Mouse (Mus musculus) layer of hippocampus, adult 11-12 months (tissue): ENCODE measurements around the gene Gm45753.
"Not testable (repeated sequence)": the region's sequence is repeated elsewhere in the genome, so short reads cannot be mapped to it uniquely, and the experiment has no call there.

ENCODE experiments used
- DNase-seq: peaks from one replicate; pipeline ENCODE4 v3.0.0; 2022; ENCODE audit warnings: low spot score

The Gm45753 gene

GRCm38 (mm10) chr8:45308366-45308765, at the start of gene Gm45753:
Gene Gm45753, minus strand, starts transcription at chr8:45308466.
- DNase-seq: no peak

GRCm38 (mm10) chr8:45355809-45356208, 47.5 kb upstream of the Gm45753 start:
- no peak for DNase-seq

GRCm38 (mm10) chr8:45345031-45345430, 36.8 kb upstream of the Gm45753 start:
- peak; percentile 72 for DNase-seq

GRCm38 (mm10) chr8:45344298-45344697, 36.0 kb upstream of the Gm45753 start:
- no peak for DNase-seq

GRCm38 (mm10) chr8:45341630-45342628, 33.7 kb upstream of the Gm45753 start:
- no peak for DNase-seq

GRCm38 (mm10) chr8:45333493-45333892, 25.2 kb upstream of the Gm45753 start:
- DNase-seq: peak; percentile 17

GRCm38 (mm10) chr8:45332685-45333409, 24.6 kb upstream of the Gm45753 start, which contains the start of gene Cyp4v3:
Gene Cyp4v3, minus strand, starts transcription at chr8:45333216.
- peak; percentile 50 for DNase-seq

GRCm38 (mm10) chr8:45330856-45331255, 22.6 kb upstream of the Gm45753 start:
- DNase-seq: no peak

GRCm38 (mm10) chr8:45329206-45329980, 21.1 kb upstream of the Gm45753 start:
- DNase-seq: no peak

- not testable (repeated sequence) for DNase-seq
These were observed 18.8 kb upstream of the Gm45753 start for GRCm38 (mm10) chr8:45327076-45327475.

- no peak for DNase-seq
These were observed 15.9 kb upstream of the Gm45753 start for GRCm38 (mm10) chr8:45324151-45324550.

GRCm38 (mm10) chr8:45321365-45321764, 13.1 kb upstream of the Gm45753 start:
- no peak for DNase-seq

GRCm38 (mm10) chr8:45320930-45321329, 12.7 kb upstream of the Gm45753 start:
- DNase-seq: no peak

GRCm38 (mm10) chr8:45310967-45311366, 2.7 kb upstream of the Gm45753 start:
- DNase-seq: no peak

- no peak for DNase-seq
These were observed 2.8 kb downstream of the Gm45753 start for GRCm38 (mm10) chr8:45305479-45305878.

GRCm38 (mm10) chr8:45304354-45304753, 3.9 kb downstream of the Gm45753 start:
- DNase-seq: no peak

GRCm38 (mm10) chr8:45302390-45302789, 5.9 kb downstream of the Gm45753 start:
- no peak for DNase-seq

- no peak for DNase-seq
These were observed 13.0 kb downstream of the Gm45753 start for GRCm38 (mm10) chr8:45295276-45295675.

- DNase-seq: no peak
These were observed 13.6 kb downstream of the Gm45753 start, which contains the start of gene Klkb1 for GRCm38 (mm10) chr8:45294687-45295086. Gene Klkb1, minus strand, starts transcription at chr8:45294859.

- peak; percentile 56 for DNase-seq
These were observed 16.5 kb downstream of the Gm45753 start for GRCm38 (mm10) chr8:45291790-45292189.

- DNase-seq: no peak
These were observed 26.6 kb downstream of the Gm45753 start for GRCm38 (mm10) chr8:45281630-45282029.

- no peak for DNase-seq
These were observed 30.8 kb downstream of the Gm45753 start for GRCm38 (mm10) chr8:45277453-45277852.
